Mouse (Mus musculus) forebrain, embryonic 12.5 days (tissue): ENCODE results near the gene Itgb8. TPM values are rescaled to one million over a fixed set of nuclear protein-coding genes. Genes with fewer than 3 reads are reported as not detected.

Source experiments
- polyA plus RNA-seq: library from polyadenylated mRNA; unstranded; fragments of >200 nt; fragmentation: Nextera tagmentation; extraction: Ambion mirVana; gene quantifications from 2 replicates; pipeline ENCODE4 v1.2.1, GENCODE M21; 2016

Itgb8 gene
- polyA plus RNA-seq, 1 experiment from 2014 or later: 22.1 TPM

Other genes starting within 250 kb of the Itgb8 start
- gene Macc1, start 75.5 kb upstream of the Itgb8 start, polyA plus RNA-seq: 0.17 and 0.19 TPM in 2 replicates